Mouse (Mus musculus) limb, embryonic 13.5 days (tissue): ENCODE data around the gene Slc38a11. TPM values are rescaled to one million over a fixed set of nuclear protein-coding genes. Genes with fewer than 3 reads are reported as not detected.
A peak's percentile ranks its signal among the peaks of the same experiment; 100 is the strongest.

ENCODE experiments used
- ATAC-seq: fragments of 200-750 bp; cut with Nextera tagmentation; 2 replicates; pipeline ENCODE4 v1.8.0; 2017; ENCODE audit warnings: low read depth, moderate number of reproducible peaks, moderate TSS enrichment; ENCODE audit not compliant: low FRiP score
- H3K27ac ChIP-seq: fragments of 300-500 bp; sonication (generic); 2 replicates; pipeline ENCODE4 v1.5.1; 2015; ENCODE audit warnings: inconsistent platforms, mild to moderate bottlenecking, moderate library complexity
- H3K27me3 ChIP-seq: fragments of 300-500 bp; sonication (generic); 2 replicates; pipeline ENCODE4 v1.6.1; 2015; ENCODE audit warnings: mild to moderate bottlenecking, inconsistent platforms
- H3K36me3 ChIP-seq: fragments of 300-500 bp; sonication (generic); 2 replicates; pipeline ENCODE4 v1.6.1; 2015; ENCODE audit warnings: inconsistent platforms, mild to moderate bottlenecking, moderate library complexity
- H3K4me1 ChIP-seq: fragments of 300-500 bp; sonication (generic); 2 replicates; pipeline ENCODE4 v1.6.1; 2015; ENCODE audit warnings: inconsistent platforms
- H3K4me2 ChIP-seq: fragments of 300-500 bp; sonication (generic); replicated peaks from 2 replicates; pipeline ENCODE4 v1.6.1; 2015; ENCODE audit warnings: inconsistent platforms, mild to moderate bottlenecking, moderate library complexity
- H3K4me3 ChIP-seq: fragments of 300-500 bp; sonication (generic); 2 replicates; pipeline ENCODE4 v1.5.1; 2015; ENCODE audit warnings: moderate library complexity, mild to moderate bottlenecking, inconsistent platforms
- H3K9ac ChIP-seq: fragments of 300-500 bp; sonication (generic); 2 replicates; pipeline ENCODE4 v1.6.1; 2015; ENCODE audit warnings: mild to moderate bottlenecking, inconsistent platforms
- H3K9me3 ChIP-seq: fragments of 300-500 bp; sonication (generic); 2 replicates; pipeline ENCODE4 v1.6.1; 2016; ENCODE audit warnings: inconsistent platforms
- WGBS: fragments of 180-500 bp; shearing (Covaris S2); methylation state at CpG from one replicate; pipeline ENCODE4 v1.1.7; 2015; 5-methylcytosine and 5-hydroxymethylcytosine counted together
- polyA plus RNA-seq: library from polyadenylated mRNA; unstranded; fragments of >200 nt; fragmentation: Nextera tagmentation; extraction: Ambion mirVana; gene quantifications from 2 replicates; pipeline ENCODE4 v1.2.1, GENCODE M21; 2015

Slc38a11 gene
- polyA plus RNA-seq, 1 experiment from 2014 or later = 0.45 TPM

- ATAC-seq = no peak
- H3K4me2 ChIP-seq = no peak overlapping the region
- H3K27me3 ChIP-seq = no peaks in the 10 kb centered on the region
- WGBS = 93% methylated on average over 12 of the region's 12 CpGs
- no peaks in the 10 kb centered on the region for H3K36me3 ChIP-seq
- H3K4me3 ChIP-seq = no peak overlapping the region
- H3K27ac ChIP-seq = no peak overlapping the region
- H3K9me3 ChIP-seq = no peaks in the 10 kb centered on the region
- H3K4me1 ChIP-seq = no peaks in the 10 kb centered on the region
- H3K9ac ChIP-seq = no peak overlapping the region
These were observed 47.1 kb downstream of the Slc38a11 start for GRCm38 (mm10) chr2:65316721-65317120.

GRCm38 (mm10) chr2:65311250-65311649 lies 52.6 kb downstream of the Slc38a11 start:
- Histone ChIP-seq H3K27ac (no peak overlapping the region), H3K9ac (no peak overlapping the region), H3K36me3 (no peaks in the 10 kb centered on the region), H3K9me3 (no peaks in the 10 kb centered on the region), H3K4me2 (no peak overlapping the region), H3K4me3 (no peak overlapping the region), H3K27me3 (no peaks in the 10 kb centered on the region), H3K4me1 (no peaks in the 10 kb centered on the region)
- no peak for ATAC-seq
- 82% methylated on average over 3 of the region's 3 CpGs for WGBS

DNA sequence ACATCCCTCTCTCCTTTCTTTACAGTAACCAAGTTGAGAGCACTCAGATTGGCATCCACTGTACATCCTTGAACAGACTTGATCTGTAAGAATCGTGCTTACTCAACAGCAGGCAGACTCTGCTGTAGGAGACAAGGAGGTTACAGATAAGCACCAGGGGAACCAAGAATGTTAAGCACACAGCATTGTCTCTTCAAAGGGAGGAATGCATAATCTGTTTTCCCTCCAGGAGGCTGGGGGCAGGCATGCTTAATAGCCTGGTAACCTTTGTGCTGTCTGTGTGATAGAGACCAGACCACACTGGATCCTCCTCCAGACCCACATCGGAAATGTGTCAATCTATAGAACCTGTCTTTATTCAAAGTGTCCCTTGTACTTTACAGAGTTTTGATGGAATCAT lies 67.3 kb downstream of the Slc38a11 start:
- H3K4me2 ChIP-seq = no peak overlapping the region
- H3K4me3 ChIP-seq = no peak overlapping the region
- H3K36me3 ChIP-seq = no peaks in the 10 kb centered on the region
- no peaks in the 10 kb centered on the region for H3K27me3 ChIP-seq
- 17% methylated on average over 2 of the region's 2 CpGs for WGBS
- ATAC-seq = no peak
- H3K9ac ChIP-seq = no peak overlapping the region
- no peaks in the 10 kb centered on the region for H3K4me1 ChIP-seq
- no peak overlapping the region for H3K27ac ChIP-seq
- no peaks in the 10 kb centered on the region for H3K9me3 ChIP-seq

DNA sequence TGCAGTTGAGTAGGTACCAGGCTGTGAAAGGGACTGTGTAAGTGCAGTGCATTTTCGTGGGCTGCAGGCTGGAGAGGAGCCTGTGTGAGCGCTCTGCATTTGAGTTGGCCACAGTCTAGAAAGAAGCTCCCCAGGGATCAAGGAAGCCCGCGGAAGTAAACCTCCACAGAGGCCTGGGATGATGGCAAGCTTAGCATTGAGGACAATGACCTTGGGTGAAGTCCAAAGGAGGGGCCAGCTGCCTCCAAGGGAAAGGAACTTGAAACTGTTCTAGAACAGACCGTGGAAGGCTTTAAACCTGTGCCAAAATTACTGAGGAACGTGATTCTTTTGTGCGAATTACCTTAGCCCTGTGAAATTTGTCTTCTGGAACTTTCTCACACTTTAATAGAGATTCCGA lies 69.7 kb downstream of the Slc38a11 start:
- Histone ChIP-seq H3K27ac (no peak overlapping the region), H3K27me3 (no peaks in the 10 kb centered on the region), H3K9ac (no peak overlapping the region), H3K4me1 (no peaks in the 10 kb centered on the region), H3K36me3 (no peaks in the 10 kb centered on the region), H3K4me2 (no peak overlapping the region), H3K4me3 (no peak overlapping the region), H3K9me3 (no peaks in the 10 kb centered on the region)
- WGBS = 77% methylated on average over 8 of the region's 8 CpGs
- no peak for ATAC-seq

GRCm38 (mm10) chr2:65293411-65293810 lies 70.4 kb downstream of the Slc38a11 start:
- Histone ChIP-seq H3K36me3 (no peaks in the 10 kb centered on the region), H3K9me3 (no peaks in the 10 kb centered on the region), H3K4me3 (no peak overlapping the region), H3K9ac (no peak overlapping the region), H3K4me2 (no peak overlapping the region), H3K27me3 (no peaks in the 10 kb centered on the region), H3K27ac (no peak overlapping the region), H3K4me1 (no peaks in the 10 kb centered on the region)
- 92% methylated on average over 8 of the region's 8 CpGs for WGBS
- ATAC-seq = no peak

DNA sequence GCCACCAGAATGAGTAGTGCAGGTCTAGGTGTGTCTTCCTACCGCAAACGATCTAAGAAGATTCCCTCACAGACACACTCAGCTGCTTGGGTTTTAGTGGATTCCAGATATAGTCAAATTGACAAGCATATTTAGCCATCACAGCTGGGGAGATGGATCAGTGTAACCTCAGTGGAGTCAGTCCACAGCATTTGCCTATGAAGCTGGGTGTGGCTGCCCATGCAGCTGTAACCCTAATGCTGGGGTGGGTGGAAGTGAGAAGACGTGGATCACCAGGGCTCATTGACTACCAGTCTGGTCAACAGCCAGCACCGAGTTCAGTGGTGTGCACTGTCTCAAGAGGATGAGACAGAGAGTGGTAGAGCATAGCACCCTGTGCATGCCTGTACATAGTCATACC lies 74.1 kb downstream of the Slc38a11 start:
- H3K4me2 ChIP-seq = no peak overlapping the region
- ATAC-seq = no peak
- no peaks in the 10 kb centered on the region for H3K9me3 ChIP-seq
- no peaks in the 10 kb centered on the region for H3K27me3 ChIP-seq
- no peak overlapping the region for H3K27ac ChIP-seq
- no peak overlapping the region for H3K9ac ChIP-seq
- H3K4me3 ChIP-seq = no peak overlapping the region
- H3K36me3 ChIP-seq = no peaks in the 10 kb centered on the region
- 83% methylated on average over 4 of the region's 4 CpGs for WGBS
- peaks cover 6% of the 10 kb centered on the region for H3K4me1 ChIP-seq

DNA sequence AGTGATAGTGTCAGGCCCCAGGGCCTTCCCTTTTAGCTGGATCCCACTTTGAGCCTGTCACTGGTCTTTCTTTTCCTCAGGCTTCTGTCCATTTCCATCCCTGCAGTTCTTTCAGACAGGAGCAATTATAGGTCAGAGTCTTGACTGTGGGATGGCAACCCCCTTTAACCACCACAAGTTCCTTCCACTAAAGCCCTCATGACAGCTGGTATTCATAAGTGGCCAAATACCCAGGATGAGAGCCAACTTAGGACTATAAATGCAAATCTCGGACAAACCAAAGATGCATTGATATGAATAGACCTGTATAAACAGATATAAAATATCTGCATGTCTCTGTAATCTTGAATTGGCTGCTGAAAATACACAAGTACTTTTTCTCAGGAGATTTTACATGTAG lies 75.1 kb downstream of the Slc38a11 start:
- H3K4me3 ChIP-seq = no peak overlapping the region
- H3K9ac ChIP-seq = no peak overlapping the region
- H3K9me3 ChIP-seq = no peaks in the 10 kb centered on the region
- no peak overlapping the region for H3K27ac ChIP-seq
- H3K36me3 ChIP-seq = no peaks in the 10 kb centered on the region
- no peak overlapping the region for H3K4me2 ChIP-seq
- ATAC-seq = no peak
- WGBS = 63% methylated on average over 1 of the region's 1 CpGs
- peaks cover 6% of the 10 kb centered on the region for H3K4me1 ChIP-seq
- no peaks in the 10 kb centered on the region for H3K27me3 ChIP-seq

GRCm38 (mm10) chr2:65285380-65285779 lies 78.5 kb downstream of the Slc38a11 start:
- H3K9me3 ChIP-seq = no peaks in the 10 kb centered on the region
- no peak overlapping the region for H3K9ac ChIP-seq
- peaks cover 6% of the 10 kb centered on the region for H3K4me1 ChIP-seq
- no peak overlapping the region for H3K4me3 ChIP-seq
- 45% methylated on average over 3 of the region's 3 CpGs for WGBS
- H3K36me3 ChIP-seq = no peaks in the 10 kb centered on the region
- no peak overlapping the region for H3K27ac ChIP-seq
- no peak overlapping the region for H3K4me2 ChIP-seq
- ATAC-seq = peak; percentile 48; the same call in 1 of the 2 replicates
- no peaks in the 10 kb centered on the region for H3K27me3 ChIP-seq

GRCm38 (mm10) chr2:65282979-65283378 lies 80.9 kb downstream of the Slc38a11 start:
- no peak for ATAC-seq
- no peaks in the 10 kb centered on the region for H3K9me3 ChIP-seq
- no peaks in the 10 kb centered on the region for H3K36me3 ChIP-seq
- 87% methylated on average over 6 of the region's 6 CpGs for WGBS
- H3K4me1 ChIP-seq = peaks cover 6% of the 10 kb centered on the region
- H3K27ac ChIP-seq = no peak overlapping the region
- H3K27me3 ChIP-seq = no peaks in the 10 kb centered on the region
- no peak overlapping the region for H3K4me3 ChIP-seq
- H3K9ac ChIP-seq = no peak overlapping the region
- H3K4me2 ChIP-seq = no peak overlapping the region

GRCm38 (mm10) chr2:65279029-65279690 lies 84.7 kb downstream of the Slc38a11 start:
- H3K9ac ChIP-seq = no peak overlapping the region
- WGBS = 30% methylated on average over 4 of the region's 4 CpGs
- H3K4me1 ChIP-seq = no peaks in the 10 kb centered on the region
- H3K27me3 ChIP-seq = no peaks in the 10 kb centered on the region
- no peak overlapping the region for H3K4me2 ChIP-seq
- H3K4me3 ChIP-seq = no peak overlapping the region
- H3K27ac ChIP-seq = no peak overlapping the region
- ATAC-seq = no peak
- no peaks in the 10 kb centered on the region for H3K9me3 ChIP-seq
- no peaks in the 10 kb centered on the region for H3K36me3 ChIP-seq

DNA sequence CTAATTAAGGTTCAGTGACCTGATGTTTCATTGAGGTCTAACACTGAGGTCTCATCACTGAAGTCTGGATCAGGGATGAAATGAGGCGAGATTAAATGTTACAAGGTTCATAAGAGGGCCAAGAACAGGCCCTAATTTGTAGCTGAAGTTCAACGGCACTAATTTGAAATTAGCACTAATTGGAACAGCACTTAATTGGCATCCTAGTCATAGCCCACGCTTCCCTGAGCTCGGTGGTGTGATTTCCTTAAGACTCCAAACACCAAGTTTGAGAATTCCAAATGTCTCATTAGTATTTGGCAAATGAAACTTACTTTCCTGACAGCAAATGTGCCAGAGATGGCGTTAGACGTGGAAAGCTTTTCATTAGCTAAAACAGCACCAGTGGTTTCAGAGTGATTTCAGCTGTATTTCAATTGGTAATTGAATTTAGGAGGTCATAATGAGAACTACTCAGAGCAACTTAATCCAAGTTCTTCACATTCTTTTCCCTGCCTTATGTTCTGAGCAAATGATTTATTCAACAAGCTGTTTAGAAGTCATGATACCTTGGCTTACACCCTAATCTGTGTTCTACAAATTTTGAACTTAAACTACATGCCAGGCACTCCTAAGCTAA lies 88.3 kb downstream of the Slc38a11 start:
- no peaks in the 10 kb centered on the region for H3K4me1 ChIP-seq
- H3K9ac ChIP-seq = no peak overlapping the region
- 31% methylated on average over 6 of the region's 6 CpGs for WGBS
- ATAC-seq = no peak
- no peaks in the 10 kb centered on the region for H3K9me3 ChIP-seq
- no peaks in the 10 kb centered on the region for H3K36me3 ChIP-seq
- H3K4me3 ChIP-seq = no peak overlapping the region
- H3K4me2 ChIP-seq = no peak overlapping the region
- H3K27ac ChIP-seq = no peak overlapping the region
- H3K27me3 ChIP-seq = no peaks in the 10 kb centered on the region

GRCm38 (mm10) chr2:65273910-65274309 lies 89.9 kb downstream of the Slc38a11 start:
- H3K27me3 ChIP-seq = no peaks in the 10 kb centered on the region
- 44% methylated on average over 2 of the region's 2 CpGs for WGBS
- ATAC-seq = no peak
- no peaks in the 10 kb centered on the region for H3K9me3 ChIP-seq
- no peak overlapping the region for H3K4me2 ChIP-seq
- H3K27ac ChIP-seq = no peak overlapping the region
- no peak overlapping the region for H3K4me3 ChIP-seq
- H3K4me1 ChIP-seq = 0 out of 2 replicates have a peak, but pooled peaks cover under 1% of the 10 kb centered on the region
- H3K36me3 ChIP-seq = no peaks in the 10 kb centered on the region
- H3K9ac ChIP-seq = no peak overlapping the region

GRCm38 (mm10) chr2:65268731-65269130 lies 95.1 kb downstream of the Slc38a11 start:
- WGBS = 66% methylated on average over 6 of the region's 6 CpGs
- no peak overlapping the region for H3K27ac ChIP-seq
- no peak overlapping the region for H3K9ac ChIP-seq
- H3K9me3 ChIP-seq = no peaks in the 10 kb centered on the region
- no peaks in the 10 kb centered on the region for H3K36me3 ChIP-seq
- ATAC-seq = no peak
- no peak overlapping the region for H3K4me2 ChIP-seq
- H3K4me1 ChIP-seq = 0 out of 2 replicates have a peak, but pooled peaks cover 4% of the 10 kb centered on the region
- no peaks in the 10 kb centered on the region for H3K27me3 ChIP-seq
- H3K4me3 ChIP-seq = no peak overlapping the region
